In the genomic region with DNA sequence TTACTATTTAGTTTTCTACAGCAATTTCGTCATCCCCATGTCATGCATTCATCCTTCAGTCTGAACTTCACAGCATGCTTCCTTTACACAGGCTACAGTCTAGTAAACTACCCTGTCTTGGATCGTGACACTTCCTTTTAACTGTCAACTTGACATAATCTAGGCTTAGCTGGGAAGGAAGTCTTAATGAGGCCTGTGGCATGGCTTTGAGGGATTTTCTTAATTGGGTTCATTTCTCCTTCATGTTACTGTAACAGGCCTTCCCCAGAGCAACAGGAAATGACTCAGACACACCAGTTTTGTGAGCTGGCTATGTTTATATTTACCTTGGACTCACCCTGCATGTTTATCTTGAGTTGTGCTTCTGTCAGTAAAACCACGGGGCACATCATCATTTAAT, we compare ENCODE assay signal across 12 mouse cellular contexts.
A peak's percentile ranks its signal among the peaks of the same experiment; 100 is the strongest.
DNase-seq lines count a peak whose midpoint lies in the region; ATAC-seq and TF ChIP-seq lines count a peak whose summit lies in the region.
"Had no signal": no experiment of that assay in that cellular context is flagged by ENCODE, and none has a peak within 500 bp of the region (broad histone marks: within the 10 kb centered on the region; RNA-seq: fewer than 3 reads in every experiment).

No protein-coding gene starts in this region.

- no peaks in the 10 kb centered on the region for H3K27me3 ChIP-seq in kidney, embryonic 16.5 days (ENCODE audit: insufficient read depth, low read length)
- no peaks in the 10 kb centered on the region for H3K27me3 ChIP-seq in C2C12 (ENCODE audit: control insufficient read depth, insufficient read depth, insufficient read length)
- no peaks in the 10 kb centered on the region for H3K27me3 ChIP-seq in hindbrain, embryonic 10.5 days (ENCODE audit: insufficient read depth, poor library complexity, severe bottlenecking)
- H3K27me3 ChIP-seq: limb, embryonic 13.5 days had no signal

- no peak overlapping the region for H3K27ac ChIP-seq in kidney, embryonic 16.5 days (ENCODE audit: low read length)
- no peak overlapping the region for H3K27ac ChIP-seq in hindbrain, embryonic 10.5 days
- H3K27ac ChIP-seq: hindbrain, postnatal 0 days; limb, embryonic 13.5 days; midbrain, embryonic 10.5 days had no signal

- no peak overlapping the region for H3K4me2 ChIP-seq in kidney, embryonic 16.5 days (replicated peaks; ENCODE audit: low read depth, low read length)
- H3K4me2 ChIP-seq: limb, embryonic 13.5 days had no signal

- no peak overlapping the region for H3K9ac ChIP-seq in kidney, embryonic 16.5 days (replicated peaks; ENCODE audit: low read length)
- H3K9ac ChIP-seq: limb, embryonic 13.5 days had no signal

- no peaks in the 10 kb centered on the region for H3K79me2 ChIP-seq in C2C12 (ENCODE audit: control insufficient read depth, insufficient read depth)

- H3K79me3 ChIP-seq in C2C12 (ENCODE audit: low read depth), result no peaks in the 10 kb centered on the region

- H3K9me3 ChIP-seq in kidney, embryonic 16.5 days (ENCODE audit: low read length), result no peaks in the 10 kb centered on the region
- H3K9me3 ChIP-seq in hindbrain, embryonic 10.5 days, result no peaks in the 10 kb centered on the region
- H3K9me3 ChIP-seq: limb, embryonic 13.5 days; midbrain, embryonic 10.5 days had no signal

- H3ac ChIP-seq in C2C12 (ENCODE audit: control insufficient read depth, insufficient read length, low read depth), result no peak overlapping the region

- no peaks in the 10 kb centered on the region for H3K36me3 ChIP-seq in kidney, embryonic 16.5 days (ENCODE audit: insufficient read depth, low read length)
- no peaks in the 10 kb centered on the region for H3K36me3 ChIP-seq in C2C12 (ENCODE audit: control insufficient read depth, insufficient read depth)
- no peaks in the 10 kb centered on the region for H3K36me3 ChIP-seq in hindbrain, embryonic 10.5 days
- H3K36me3 ChIP-seq: limb, embryonic 13.5 days; midbrain, embryonic 10.5 days had no signal

- H3K4me3 ChIP-seq in kidney, embryonic 16.5 days (ENCODE audit: low read length), result no peak overlapping the region
- no peak overlapping the region for H3K4me3 ChIP-seq in C2C12 (ENCODE audit: insufficient read depth, poor library complexity, severe bottlenecking)
- no peak overlapping the region for H3K4me3 ChIP-seq in hindbrain, embryonic 10.5 days
- H3K4me3 ChIP-seq: limb, embryonic 13.5 days; midbrain, embryonic 10.5 days had no signal

- DNase-seq in kidney, adult 11 months, result no peak
- peak; percentile 84 for DNase-seq in 3T3-L1 (ENCODE audit: low read depth, low spot score)
- DNase-seq in hindlimb bud, embryonic 11.5 days (ENCODE audit: extremely low spot score, low read depth, low spot score), result peak; percentile 57
- no peak for DNase-seq in hindbrain, embryonic 10.5 days (ENCODE audit: low spot score)
- DNase-seq: cerebellum, postnatal 36 days; layer of hippocampus, postnatal 36 days had no signal

- WGBS in kidney, embryonic 16.5 days, result 20% methylated on average over 3 of the region's 3 CpGs
- 61% methylated on average over 3 of the region's 3 CpGs for WGBS in hindbrain, embryonic 10.5 days

- H3K4me1 ChIP-seq in kidney, embryonic 16.5 days (ENCODE audit: insufficient read depth, low read length), result no peaks in the 10 kb centered on the region; the same call in 1 of the 2 replicates
- H3K4me1 ChIP-seq in hindbrain, embryonic 10.5 days (replicated peaks), result no peaks in the 10 kb centered on the region
- H3K4me1 ChIP-seq: limb, embryonic 13.5 days; midbrain, embryonic 10.5 days had no signal

- TF ChIP-seq CTCF in C2C12 (IDR thresholded peaks at IDR 0.05; ENCODE audit: control insufficient read depth, insufficient read depth, insufficient read length), result no peak

- peak; percentile 77; the same call in 1 of the 2 replicates for ATAC-seq in kidney, embryonic 16.5 days (ENCODE audit: low FRiP score, low TSS enrichment)
- ATAC-seq in granulocyte monocyte progenitor cell, adult 5-6 weeks (replicated peaks; ENCODE audit: poor library complexity, severe bottlenecking), result no peak
- ATAC-seq: hindbrain, postnatal 0 days had no signal

TF ChIP-seq in C2C12, 6 proteins besides CTCF, POLR2A, EP300 and RAD21:
- TF ChIP-seq CEBPB (IDR thresholded peaks at IDR 0.05; ENCODE audit: low read depth), result peak; percentile 30
- no peak for TF ChIP-seq FOSL1 (IDR thresholded peaks at IDR 0.05; ENCODE audit: insufficient read depth, low read length, poor library complexity, severe bottlenecking)

Comparison
In these comparisons a context has a peak if more than half of its experiments do, and no peak if none do; other contexts are left out.
1. DNase-seq: peak in 3T3-L1 (single experiment) and hindlimb bud, embryonic 11.5 days (single experiment); none in kidney, adult 11 months (single experiment) and hindbrain, embryonic 10.5 days (single experiment).